Mouse (Mus musculus) splenic B cell, adult 2 months (primary cell): ENCODE measurements around the gene Haus4.

Source experiments
- DNase-seq: peaks from one replicate; pipeline ENCODE4 v3.0.0-alpha.2; 2011; ENCODE audit warnings: low read depth, low spot score
- H3K27me3 ChIP-seq: 2 replicates; pipeline ENCODE4 v1.6.1; 2012; ENCODE audit warnings: mild to moderate bottlenecking, low read length, moderate library complexity, mixed read lengths; ENCODE audit not compliant: control insufficient read depth, poor library complexity, insufficient read depth, severe bottlenecking
- H3K36me3 ChIP-seq: 2 replicates; pipeline ENCODE4 v1.6.1; 2012; ENCODE audit warnings: mild to moderate bottlenecking, low read length, moderate library complexity, mixed read lengths; ENCODE audit not compliant: control insufficient read depth, poor library complexity, insufficient read depth, severe bottlenecking

Gene Haus4

DNA sequence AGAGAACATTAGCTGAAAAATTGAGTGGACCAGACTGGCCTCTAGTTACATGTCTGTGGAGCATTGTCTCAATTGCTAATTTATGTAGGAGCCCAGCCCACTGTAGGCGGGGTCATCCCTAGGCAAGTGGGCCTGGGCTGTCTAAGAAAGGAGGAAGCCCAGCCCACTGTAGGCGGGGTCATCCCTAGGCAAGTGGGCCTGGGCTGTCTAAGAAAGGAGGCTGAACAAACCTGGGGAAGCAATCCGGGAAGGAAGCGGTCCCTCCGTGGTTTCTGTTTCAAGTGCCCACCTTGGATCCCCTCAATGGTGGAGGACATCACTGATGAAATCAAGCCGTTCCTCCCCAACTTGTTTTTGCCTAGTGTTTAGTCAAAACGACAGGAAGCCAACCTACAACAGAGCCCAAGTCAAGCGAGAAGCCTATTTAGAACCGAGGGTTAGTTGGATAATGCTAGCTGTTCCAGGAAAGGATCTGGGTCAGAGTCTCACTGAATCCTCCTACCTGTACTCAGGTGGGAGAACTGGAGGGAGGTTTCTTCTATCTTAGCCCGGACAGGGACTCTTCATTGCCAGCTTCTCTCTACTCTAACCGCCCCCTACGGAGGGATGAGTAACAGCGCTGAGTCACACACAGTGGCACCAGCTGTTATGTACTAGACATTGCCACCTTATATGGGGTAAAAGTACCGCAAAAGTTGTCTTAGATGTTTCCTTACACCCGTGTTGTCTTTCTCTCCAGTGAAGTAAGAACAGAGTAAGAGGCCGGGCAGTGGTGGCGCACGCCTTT is 61.9 kb downstream of the Haus4 start:
- H3K36me3 ChIP-seq: no peaks in the 10 kb centered on the region
- DNase-seq: peak; percentile 45
- no peaks in the 10 kb centered on the region for H3K27me3 ChIP-seq
